Mouse (Mus musculus): ENCODE results near the gene Zfp296. TPM values are rescaled to one million over a fixed set of nuclear protein-coding genes. Genes with fewer than 3 reads are reported as not detected.

The Zfp296 gene
- total RNA-seq, 2 experiments from 2014 or later, result 1.2 to 1.3 TPM

Other genes starting within 250 kb of the Zfp296 start
- gene Ercc1, start 232.5 kb upstream of the Zfp296 start, total RNA-seq (2021), result 10 to 100 TPM; 35.6 to 41.8 TPM
- 10 to 100 TPM; 17.3 to 17.6 TPM for gene Cd3eap, start 217.8 kb upstream of the Zfp296 start, total RNA-seq (2021)
- 1 to 10 TPM; 5.1 to 7.9 TPM for gene Ppp1r13l, start 217.5 kb upstream of the Zfp296 start, total RNA-seq (2021)
- 10 to 100 TPM; 26.1 to 40.0 TPM for gene Ercc2, start 195.3 kb upstream of the Zfp296 start, total RNA-seq (2021)
- gene Klc3, start 173.2 kb upstream of the Zfp296 start, total RNA-seq (2021), result 1 to 10 TPM; 2.6 to 3.3 TPM
- under 1 TPM; 0.35 to 0.41 TPM for gene Ckm, start 172.5 kb upstream of the Zfp296 start, total RNA-seq (2021)
- gene Mark4, start 118.5 kb upstream of the Zfp296 start, total RNA-seq (2021), result 10 to 100 TPM; 76.8 to 77.7 TPM
- under 1 TPM; 0.23 to 0.52 TPM for gene Exoc3l2, start 114.0 kb upstream of the Zfp296 start, total RNA-seq (2021)
- gene Bloc1s3, start 68.9 kb upstream of the Zfp296 start, total RNA-seq (2021), result 1 to 10 TPM; 6.8 to 7.2 TPM
- gene Trappc6a, start 68.9 kb upstream of the Zfp296 start, total RNA-seq (2021), result 10 to 100 TPM; 18.2 to 19.5 TPM
- under 1 TPM; 0.68 to 0.94 TPM for gene Nkpd1, start 59.4 kb upstream of the Zfp296 start, total RNA-seq (2021)
- 100 to 1,000 TPM; 135 to 140 TPM for gene Ppp1r37, start 14.2 kb upstream of the Zfp296 start, total RNA-seq (2021)
- 10 to 100 TPM; 52.6 to 54.1 TPM for gene Gemin7, start 308 bp downstream of the Zfp296 start, total RNA-seq (2021)
- 100 to 1,000 TPM in 1 of 2 experiments, 10 to 100 TPM in 1; 65.1 to 110 TPM for gene Clasrp, start 27.2 kb downstream of the Zfp296 start, total RNA-seq (2021)
- gene Relb, start 52.2 kb downstream of the Zfp296 start, total RNA-seq (2021), result 1 to 10 TPM; 4.6 to 6.7 TPM
- gene Clptm1, start 87.7 kb downstream of the Zfp296 start, total RNA-seq (2021), result 100 to 1,000 TPM; 147 to 157 TPM
- not detected for gene Apoc2, start 100.7 kb downstream of the Zfp296 start, total RNA-seq (2021)
- gene Gm44805, start 104.1 kb downstream of the Zfp296 start, total RNA-seq (2021), result not detected
- gene Apoc4, start 104.2 kb downstream of the Zfp296 start, total RNA-seq (2021), result not detected
- 1 to 10 TPM; 1.5 to 2.9 TPM for gene Apoc1, start 115.4 kb downstream of the Zfp296 start, total RNA-seq (2021)
- 1,000 to 10,000 TPM; 1,886 to 2,087 TPM for gene Apoe, start 121.9 kb downstream of the Zfp296 start, total RNA-seq (2021)
- 100 to 1,000 TPM; 113 to 125 TPM for gene Tomm40, start 138.2 kb downstream of the Zfp296 start, total RNA-seq (2021)
- 1 to 10 TPM; 7.2 to 9.3 TPM for gene Nectin2, start 173.2 kb downstream of the Zfp296 start, total RNA-seq (2021)
- gene Bcam, start 193.7 kb downstream of the Zfp296 start, total RNA-seq (2021), result 10 to 100 TPM; 12.2 to 13.1 TPM
- not detected for gene Cblc, start 219.5 kb downstream of the Zfp296 start, total RNA-seq (2021)
- under 1 TPM; 0.27 to 0.32 TPM for gene Bcl3, start 245.5 kb downstream of the Zfp296 start, total RNA-seq (2021)

Measured in left cerebral cortex, postnatal 36 days (tissue).